Mouse (Mus musculus) T-helper 1 cell (primary cell): Measurements from ENCODE around the gene Ctsa.
"Not testable (repeated sequence)": the region's sequence is repeated elsewhere in the genome, so short reads cannot be mapped to it uniquely, and the experiment has no call there.

Experiments
- in situ Hi-C: fragments of 300-600 bp; cut with MboI, MseI; formaldehyde crosslinking; loops from one replicate; pipeline ENCODE4 v1.15.1; 2025; ENCODE audit warnings: high pct_unique_total_duplicates

Gene Ctsa

DNA sequence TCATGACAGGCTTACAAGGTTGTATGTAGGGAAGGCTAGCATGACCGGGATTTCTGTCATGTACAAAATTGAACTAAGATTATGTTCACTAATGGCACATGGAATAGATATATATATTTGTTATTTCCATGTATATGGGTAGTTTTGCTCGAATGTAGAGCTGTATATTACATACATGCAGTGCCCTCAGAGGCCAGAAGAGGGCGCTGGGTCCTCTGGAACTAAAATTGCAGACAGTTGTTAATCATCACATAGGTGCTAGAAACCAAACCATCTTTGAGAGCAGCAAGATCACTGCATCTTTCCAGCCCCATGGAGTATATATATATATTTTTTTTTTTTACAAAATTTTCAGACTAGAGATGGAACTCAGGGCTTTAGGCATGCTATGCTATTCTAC is 13.1 kb downstream of the Ctsa start:
- in situ Hi-C loops: no loop called here

DNA sequence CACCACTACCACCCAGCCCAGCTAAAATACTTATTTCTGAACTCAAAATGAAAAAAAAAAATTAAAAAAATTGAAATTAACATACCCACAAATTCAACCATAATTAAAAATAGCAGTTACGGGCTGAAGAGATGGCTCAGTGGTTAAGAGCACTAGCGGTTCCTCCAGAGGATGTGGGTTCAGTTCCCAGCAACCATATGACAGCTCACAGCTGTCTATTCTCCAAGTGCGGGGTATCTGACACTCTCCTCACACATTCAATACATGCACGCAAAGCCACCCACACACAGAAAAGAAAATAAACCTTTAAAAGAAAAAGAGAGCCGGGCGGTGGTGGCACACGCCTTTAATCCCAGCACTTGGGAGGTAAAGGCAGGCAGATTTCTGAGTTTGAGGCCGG is 17.4 kb downstream of the Ctsa start:
- in situ Hi-C loops: no loop called here

DNA sequence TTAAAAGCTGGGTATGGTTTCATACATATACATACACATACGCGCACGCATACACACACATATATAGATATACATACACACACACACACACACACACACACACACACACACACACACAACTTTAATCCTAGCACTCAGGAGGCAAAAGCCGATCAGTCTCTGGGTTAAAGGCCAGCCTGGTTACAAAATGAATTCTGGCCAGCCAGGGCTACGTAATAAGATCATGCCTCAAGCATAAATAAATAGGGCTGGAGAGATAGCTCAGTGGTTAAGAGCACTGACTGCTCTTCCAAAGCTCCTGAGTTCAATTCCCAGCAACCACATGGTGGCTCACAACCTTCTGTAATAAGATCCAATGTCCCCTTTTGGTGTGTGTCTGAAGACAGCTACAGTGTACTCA is 22.9 kb downstream of the Ctsa start:
- in situ Hi-C loops: not testable (repeated sequence)

DNA sequence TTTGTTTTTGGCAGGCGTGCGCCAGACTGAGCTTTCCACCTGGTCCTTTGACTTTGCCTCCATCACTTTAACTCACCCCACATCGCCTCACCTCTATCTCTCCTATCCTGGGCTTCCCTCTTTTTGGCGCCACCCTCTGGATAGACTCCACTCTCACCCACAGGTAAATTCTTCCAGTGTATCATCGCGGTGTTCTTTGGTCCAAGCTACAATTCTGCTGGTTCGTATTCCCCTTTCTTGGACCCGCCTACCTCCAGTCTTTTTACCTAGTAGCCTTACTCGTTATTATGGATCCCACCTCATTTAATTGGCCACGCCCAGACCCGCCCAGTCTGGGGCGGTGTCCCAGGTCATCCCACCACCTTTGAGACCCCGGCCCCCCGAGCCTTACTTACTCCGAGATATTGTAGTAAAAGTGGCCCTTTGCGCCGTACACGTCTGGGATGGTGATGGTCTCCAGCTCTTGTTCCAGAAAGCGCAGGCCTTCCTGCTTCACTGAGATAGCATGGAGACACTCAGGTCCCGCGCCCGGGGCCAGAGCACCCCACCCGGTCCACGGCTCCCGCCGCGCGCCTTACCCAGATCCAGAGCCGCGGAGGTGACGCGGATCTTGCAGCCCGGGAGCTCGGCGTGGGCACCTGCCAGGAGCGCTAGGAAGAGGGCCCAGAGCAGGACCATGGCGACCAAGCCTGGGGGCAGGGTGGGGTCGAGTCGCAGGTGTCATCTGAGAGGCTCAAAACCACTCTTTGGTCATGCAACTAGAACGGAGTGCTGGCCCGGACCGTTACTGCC is 23.8 kb downstream of the Ctsa start:
- in situ Hi-C loops: no loop called here

DNA sequence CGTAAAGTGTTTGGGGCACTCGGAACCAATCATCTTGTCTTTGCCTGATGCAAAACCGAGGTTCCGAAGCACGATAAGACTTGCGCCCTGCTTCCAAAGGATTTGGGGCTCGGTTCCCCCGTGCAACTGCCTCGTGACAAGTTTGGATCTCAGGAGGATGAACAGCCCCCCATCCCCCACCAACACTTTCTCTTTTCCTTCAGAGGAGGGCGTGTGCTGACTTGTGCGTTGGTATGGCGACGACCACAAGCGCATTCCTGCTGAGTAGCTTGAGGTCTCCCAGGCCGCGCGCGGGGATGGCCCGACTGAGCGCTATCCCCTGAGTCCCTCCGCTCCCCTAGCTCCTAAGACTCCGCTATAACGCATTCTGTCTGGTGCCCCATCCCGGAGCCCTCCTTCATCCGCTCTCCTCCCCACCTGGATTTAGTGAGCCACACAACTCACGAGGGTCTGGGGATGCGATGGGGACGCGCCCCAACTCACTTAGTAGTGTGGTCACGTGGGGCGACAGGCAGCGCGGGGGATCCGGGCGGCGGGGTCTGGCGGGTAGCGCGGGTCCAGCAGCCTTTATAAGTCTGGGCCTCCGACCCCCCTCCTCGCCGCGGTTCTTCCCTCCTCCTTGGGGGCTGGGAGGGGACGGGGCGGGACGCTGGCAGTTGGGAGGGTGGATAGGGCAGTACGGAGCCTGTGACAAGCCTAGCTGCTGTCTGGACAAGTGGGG is 24.6 kb downstream of the Ctsa start, which contains the start of gene Pltp:
Pltp (minus strand) TSS at position 611 of the 721 bp plus-strand sequence.
- in situ Hi-C loops: no loop called here

DNA sequence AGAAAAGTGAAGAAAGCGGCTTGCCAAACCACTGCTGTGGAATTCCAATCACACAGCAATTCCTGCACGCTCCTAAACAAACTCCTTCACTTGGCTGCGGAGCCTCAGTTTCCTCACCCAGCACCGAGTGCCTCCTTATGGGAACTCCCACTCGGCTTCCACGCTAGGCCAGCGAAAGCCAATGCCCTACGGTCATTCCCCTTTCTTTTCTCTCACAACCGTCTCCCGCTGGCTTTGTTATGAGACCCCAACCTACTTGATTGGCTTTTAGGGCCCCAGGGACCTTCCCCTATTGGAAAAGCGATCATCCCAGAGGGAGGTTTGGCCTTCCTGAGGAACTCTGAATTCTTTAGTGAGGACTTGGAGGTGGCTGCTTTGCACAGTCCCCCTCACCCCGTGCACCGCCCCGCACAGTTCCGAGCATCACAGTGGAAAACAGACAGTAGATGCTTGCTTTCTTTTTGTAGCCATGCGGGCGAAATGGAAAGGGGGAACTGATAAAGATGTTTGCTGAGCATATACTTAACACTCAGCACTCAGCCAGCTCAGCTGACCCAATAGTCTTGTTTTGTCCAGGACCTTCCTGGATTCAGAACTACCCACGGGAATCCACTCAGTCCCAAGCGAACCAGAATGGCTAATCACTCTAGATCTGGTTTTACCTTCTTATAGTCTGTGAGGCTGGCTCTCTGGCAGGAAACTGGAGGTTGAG is 25.3 kb downstream of the Ctsa start:
- in situ Hi-C loops: no loop called here

DNA sequence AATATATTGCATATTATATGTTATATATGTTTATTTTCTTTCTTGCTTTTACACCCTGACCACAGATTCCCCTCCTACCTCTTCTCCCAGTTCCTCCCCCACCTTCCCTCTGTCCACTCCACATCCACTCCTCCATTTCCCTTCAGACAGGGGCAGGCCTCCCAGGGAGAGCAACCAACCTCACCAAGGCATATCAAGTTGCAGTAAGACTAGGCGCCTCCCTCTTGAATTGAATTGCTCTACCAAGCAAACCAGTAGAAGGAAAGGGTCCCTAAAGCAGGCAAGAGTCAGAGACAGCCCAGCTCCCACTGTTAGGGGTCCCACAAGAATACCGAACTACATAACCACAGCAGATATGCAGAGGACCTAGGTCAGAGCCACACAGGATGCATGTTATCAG is 26.5 kb downstream of the Ctsa start:
- in situ Hi-C loops: no loop called here

DNA sequence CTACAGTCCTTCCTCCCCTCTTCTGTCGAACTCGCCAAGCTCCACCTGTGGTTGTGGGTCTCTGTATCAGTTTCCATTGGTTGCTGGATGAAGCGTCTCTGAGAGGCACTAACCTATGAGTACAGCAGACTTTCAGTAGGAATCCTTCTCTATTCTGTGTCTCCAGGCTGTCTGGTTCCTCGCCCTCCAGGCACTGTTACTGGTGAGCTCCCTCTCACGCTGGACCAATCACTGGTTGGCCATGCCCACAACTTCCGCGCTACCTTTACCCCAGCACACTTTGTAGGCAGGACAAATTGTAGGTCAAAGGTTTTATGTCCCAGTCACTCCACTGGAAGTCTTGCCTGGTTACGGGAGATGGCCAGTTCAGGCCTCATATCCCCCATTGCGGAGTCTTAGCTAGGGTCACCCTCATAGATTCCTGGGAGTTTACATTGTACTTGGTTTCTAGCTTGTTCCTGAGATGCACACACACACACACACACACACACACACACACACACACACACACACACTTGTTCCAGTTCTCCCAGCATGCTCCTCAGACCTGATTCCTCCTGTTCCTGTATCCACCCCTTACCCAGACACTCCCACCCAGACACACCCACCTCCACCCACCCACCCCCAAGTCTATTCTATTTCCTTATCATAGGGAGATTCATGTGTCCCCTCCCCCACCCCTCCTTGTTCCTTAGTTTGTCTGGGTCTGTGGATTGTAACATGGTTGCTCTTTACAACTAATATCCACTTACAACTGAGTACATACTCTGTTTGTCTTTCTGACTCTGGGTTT is 27.2 kb downstream of the Ctsa start:
- in situ Hi-C loops: no loop called here

DNA sequence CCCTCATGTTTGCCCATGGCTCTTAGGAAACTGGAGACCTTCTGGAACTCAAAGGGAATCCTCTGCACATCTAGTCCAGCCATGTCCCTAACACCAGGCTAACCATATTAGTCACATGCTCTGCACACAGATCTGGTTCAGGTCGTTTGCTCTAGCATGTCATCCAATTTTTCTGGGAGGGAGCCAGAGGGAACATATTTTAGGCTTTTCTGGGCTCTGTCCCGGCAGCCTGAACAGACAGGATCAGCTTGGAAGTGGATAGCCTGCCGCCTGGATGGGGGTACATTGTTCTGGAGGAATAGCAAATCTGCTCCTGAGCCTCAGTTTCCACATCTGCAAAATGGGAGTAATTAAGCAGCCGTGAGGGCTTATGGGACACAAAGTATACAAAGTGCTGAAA is 28.4 kb downstream of the Ctsa start:
- in situ Hi-C loops: no loop called here

DNA sequence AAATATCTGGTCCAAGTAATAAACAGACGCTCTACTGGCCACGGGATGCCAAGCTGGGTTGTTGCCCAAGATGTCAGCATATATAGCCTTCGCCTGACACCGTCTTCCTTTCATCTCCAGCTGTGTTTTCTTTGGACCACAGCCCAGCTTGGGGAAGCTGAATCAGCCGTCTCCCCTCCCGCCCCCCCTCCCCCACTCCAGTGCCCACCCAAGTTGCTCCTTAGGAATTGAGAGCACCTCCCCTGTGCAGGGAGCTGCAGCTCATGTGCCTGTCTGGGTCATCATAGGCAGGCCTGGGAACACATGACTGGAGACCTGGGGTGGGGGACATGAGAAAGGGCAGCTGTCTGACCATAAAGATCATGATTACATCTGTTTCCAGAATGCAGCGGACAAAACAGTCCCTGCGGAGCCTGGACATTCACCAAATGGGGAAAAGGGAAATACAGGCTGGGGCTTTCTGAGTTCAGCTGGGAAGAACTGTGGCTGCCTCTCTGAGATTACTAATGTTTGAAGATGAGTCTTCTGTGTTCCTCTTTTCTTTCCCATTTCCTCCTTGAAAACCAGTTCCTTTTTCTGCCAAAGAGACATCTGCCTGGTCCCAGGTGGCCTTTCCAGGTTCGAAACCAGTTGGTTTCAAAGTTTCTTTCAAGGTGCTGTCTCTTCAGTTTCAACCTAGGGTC is 29.6 kb downstream of the Ctsa start:
- in situ Hi-C loops: no loop called here

DNA sequence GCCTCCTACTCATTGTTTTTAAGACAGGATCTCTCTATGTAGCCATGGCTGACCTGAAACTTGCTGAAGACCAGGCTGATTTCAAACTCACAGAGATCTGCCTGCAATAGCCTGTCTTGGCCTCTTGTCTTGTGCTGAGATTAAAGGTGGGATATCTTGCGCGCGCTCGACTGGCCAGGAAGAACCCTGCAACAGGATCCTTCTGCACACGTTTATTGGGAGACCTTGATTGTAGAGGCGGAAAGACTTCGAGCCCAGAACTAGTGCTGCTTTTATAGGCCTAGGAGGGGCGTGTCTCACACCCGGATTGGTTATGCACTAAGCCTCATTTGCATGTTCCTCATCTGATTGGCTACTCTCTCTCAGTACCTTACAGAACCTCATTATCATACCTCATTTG is 30.7 kb downstream of the Ctsa start:
- in situ Hi-C loops: not testable (repeated sequence)

DNA sequence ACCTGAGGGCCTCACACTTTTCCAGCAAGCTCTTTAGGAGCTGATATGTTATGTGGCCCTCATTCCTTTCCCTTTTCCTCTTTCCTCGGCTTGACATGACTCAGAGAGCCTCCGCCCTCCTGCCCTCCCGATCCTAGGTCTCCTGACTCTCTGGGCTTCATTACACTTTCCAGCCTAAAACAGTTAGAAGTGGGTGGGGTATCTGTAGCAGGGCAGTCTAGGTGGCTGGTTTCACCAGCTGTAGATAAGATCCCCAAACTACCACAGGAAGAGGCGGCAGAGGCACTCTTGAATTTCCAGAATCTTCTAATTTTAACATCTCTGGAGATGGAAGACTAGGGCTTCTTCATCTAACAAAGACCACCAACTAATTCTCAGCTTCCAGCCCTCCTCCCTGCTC is 31.9 kb downstream of the Ctsa start:
- in situ Hi-C loops: no loop called here

DNA sequence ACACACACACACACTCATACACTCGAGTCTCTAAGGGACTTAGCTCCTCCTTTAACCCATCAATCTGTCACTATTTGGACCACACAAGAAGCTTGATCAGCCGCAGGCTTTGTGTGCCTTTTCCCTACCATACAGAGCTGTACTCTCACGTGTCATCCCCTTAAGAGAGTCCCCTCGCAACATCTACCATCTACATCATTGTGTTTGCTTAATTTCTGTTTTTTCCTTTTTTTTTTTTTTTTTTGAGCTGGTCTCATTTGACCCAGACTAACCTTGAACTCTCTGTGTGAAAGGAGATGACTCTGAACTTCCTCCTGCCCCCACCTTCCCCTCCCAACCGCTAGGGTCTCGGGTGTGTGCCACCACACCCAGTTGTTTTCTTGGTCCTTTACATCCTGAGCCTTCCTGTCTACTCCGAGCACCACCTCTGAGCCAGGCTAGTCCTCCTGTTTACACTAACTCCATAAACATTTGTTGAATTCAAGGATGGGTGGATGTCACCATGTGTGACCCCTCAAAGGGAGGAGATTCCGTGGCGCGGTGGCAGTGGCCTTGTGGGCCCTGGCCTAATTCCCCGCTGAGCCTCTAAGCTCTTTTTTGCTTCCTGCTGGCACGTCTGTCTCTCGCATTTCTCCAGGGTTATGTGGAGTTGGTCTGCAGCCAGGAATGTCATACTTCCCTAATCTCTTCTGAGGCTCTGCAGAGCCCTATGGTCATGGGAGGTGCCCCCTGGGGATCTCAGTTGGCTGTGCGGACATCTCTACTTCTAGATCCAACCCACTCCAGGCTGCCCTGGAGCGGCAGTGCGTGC is 34.3 kb downstream of the Ctsa start:
- in situ Hi-C loops: no loop called here

DNA sequence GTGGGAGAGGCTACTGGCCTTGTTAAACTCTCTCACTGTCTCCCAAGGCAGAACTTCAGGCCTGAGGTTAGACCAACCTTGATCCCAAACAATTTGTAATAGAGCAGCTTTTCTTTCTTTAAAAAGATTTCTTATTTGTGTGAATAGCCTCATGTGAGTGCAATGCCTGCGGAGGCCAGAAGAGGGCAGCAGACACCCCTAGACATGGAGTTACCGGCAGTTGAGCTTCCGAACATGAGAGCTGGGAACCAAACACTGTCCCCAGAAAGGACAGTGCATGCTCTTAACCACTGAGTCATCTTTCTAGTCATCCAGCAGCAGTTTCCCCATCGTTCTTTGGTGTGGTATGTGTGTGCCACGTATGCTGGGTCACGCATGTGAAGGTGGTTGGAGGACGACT is 34.9 kb downstream of the Ctsa start:
- in situ Hi-C loops: no loop called here

DNA sequence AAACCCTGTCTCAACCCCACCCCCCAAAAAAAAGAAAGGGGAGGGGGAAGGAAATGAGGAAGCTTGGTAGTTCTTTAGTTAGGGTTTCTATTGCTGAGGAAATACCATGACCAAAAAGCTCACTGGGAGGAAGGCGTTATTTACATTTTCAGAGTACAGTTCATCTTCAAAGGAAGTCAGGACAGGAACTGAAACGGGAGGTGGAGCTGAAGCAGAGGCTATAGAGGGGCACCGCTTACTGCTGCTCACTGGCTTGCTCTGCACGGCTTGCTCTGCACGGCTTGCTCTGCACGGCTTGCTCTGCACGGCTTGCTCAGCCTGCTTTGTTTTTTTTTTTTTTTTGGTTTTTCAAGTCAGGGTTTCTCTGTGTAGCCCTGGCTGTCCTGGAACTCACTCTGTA is 35.8 kb downstream of the Ctsa start:
- in situ Hi-C loops: no loop called here

DNA sequence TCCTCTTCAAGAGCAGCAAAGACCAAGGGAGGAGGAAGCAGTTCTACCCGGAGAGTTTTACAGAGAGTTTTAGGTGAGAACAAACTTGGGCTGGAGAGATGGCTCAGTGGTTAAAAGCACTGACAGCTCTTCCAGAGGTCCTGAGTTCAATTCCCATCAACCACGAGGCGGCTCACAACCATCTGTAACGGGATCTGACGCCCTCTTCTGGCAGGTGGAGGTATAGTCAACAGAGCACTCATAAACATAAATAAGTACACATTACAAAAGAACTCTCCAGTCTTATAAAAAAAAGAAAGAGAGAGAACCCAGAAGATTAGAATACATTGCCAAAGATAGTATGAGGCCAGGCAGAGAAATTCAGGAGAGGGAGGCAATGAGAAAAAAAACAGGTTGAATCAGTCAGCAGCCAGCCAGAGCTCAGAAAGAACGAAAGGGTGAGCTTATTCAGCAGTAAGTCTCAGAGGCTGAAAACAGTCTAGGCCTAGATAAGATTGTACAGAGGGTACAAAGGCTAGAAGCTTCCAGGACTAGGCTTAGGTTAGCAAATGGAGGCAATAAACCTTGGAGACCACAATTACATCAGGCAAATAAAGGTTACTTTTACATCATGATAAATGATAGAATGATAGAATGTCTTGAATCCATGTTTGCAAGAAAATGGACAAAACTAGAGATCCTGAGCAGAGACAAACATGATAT is 39.1 kb downstream of the Ctsa start:
- in situ Hi-C loops: no loop called here

DNA sequence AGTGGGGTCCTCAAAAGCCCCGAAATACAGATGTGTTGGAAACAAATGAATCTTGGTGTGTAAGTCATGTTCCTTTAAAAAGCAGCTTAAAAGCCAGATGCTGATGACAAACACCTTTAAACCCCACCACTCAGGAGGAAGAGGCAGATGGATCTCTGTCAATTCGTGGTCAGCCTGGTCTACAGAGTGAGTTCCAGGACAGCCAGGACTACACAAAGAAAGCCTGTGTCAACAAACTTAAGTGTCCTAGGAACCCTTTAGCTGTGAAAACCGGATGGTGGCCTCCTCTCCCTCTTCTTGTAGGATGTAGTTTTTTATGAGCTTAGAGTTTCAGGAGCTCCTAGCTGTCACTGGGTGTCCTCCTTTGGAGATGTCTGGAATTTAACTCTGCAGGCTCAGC is 40.9 kb downstream of the Ctsa start:
- in situ Hi-C loops: no loop called here

DNA sequence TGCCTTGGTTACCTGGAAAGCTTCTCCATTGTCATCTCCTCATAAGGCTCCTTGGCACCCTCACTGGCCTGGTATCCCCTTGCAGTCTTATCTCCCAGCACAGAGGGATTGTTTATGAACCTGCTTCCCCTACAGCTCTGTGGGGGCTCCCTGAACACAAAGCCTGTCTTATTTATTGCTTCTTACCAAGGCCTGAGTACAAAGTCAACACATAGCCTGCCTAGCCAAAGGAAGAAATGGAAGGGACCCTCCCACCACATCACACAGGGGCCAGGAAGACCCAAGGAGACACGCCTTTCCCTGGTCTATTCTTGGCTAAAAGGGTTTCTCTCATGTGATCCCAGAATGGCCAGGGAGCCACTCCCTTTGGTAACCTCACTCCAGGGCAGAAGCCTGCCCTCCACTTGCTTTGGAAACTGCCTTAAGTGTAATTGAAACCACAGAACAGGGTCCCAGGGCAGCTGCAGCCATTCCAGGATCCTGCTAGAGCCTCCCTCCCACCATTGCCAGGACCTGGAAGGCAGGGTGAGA is 41.6 kb downstream of the Ctsa start:
- in situ Hi-C loops: no loop called here

DNA sequence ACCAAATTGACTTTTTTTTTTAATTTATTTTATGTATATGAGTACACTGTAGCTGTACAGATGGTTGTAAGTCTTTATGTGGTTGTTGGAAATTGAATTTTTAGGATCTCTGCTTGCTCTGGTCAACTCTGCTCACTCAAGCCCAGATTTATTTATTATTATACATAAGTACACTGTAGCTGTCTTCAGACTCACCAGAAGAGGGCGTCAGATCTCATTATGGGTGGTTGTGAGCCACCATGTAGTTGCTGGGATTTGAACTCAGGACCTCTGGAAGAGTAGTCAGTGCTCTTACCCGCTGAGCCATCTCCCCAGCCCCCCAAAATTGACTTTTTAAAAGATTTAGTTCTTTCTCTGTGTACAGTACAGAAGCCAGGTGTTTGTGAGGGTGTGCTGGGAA is 43.0 kb downstream of the Ctsa start:
- in situ Hi-C loops: not testable (repeated sequence)
